Mouse (Mus musculus) forebrain, embryonic 15.5 days (tissue): ENCODE measurements at regions not wholly inside any gene's neighbourhood (a gene's known extent, or its start where the extent isn't known, plus 50 kb on each side); places are given as distances from the start of the nearest gene placed in this dataset.

Source experiments
- ATAC-seq: fragments of 200-750 bp; cut with Nextera tagmentation; replicated peaks from 2 replicates; pipeline ENCODE4 v1.8.0; 2017; ENCODE audit warnings: mild to moderate bottlenecking, moderate TSS enrichment, moderate library complexity
- H3K27ac ChIP-seq: fragments of 300-500 bp; sonication (generic); replicated peaks from 2 replicates; pipeline ENCODE4 v1.5.1; 2015; ENCODE audit warnings: mild to moderate bottlenecking, inconsistent platforms
- H3K27me3 ChIP-seq: fragments of 300-500 bp; sonication (generic); 2 replicates; pipeline ENCODE4 v1.6.1; 2015; ENCODE audit warnings: inconsistent platforms
- H3K36me3 ChIP-seq: fragments of 300-500 bp; sonication (generic); 2 replicates; pipeline ENCODE4 v1.6.1; 2015; ENCODE audit warnings: mild to moderate bottlenecking, inconsistent platforms
- H3K4me1 ChIP-seq: fragments of 300-500 bp; sonication (generic); 2 replicates; pipeline ENCODE4 v1.6.1; 2015; ENCODE audit warnings: inconsistent platforms
- H3K4me2 ChIP-seq: fragments of 300-500 bp; sonication (generic); replicated peaks from 2 replicates; pipeline ENCODE4 v1.6.1; 2015; ENCODE audit warnings: mild to moderate bottlenecking, inconsistent platforms
- H3K4me3 ChIP-seq: fragments of 300-500 bp; sonication (generic); 2 replicates; pipeline ENCODE4 v1.5.1; 2015; ENCODE audit warnings: mild to moderate bottlenecking, inconsistent platforms
- H3K9ac ChIP-seq: fragments of 300-500 bp; sonication (generic); replicated peaks from 2 replicates; pipeline ENCODE4 v1.6.1; 2015; ENCODE audit warnings: mild to moderate bottlenecking, inconsistent platforms
- H3K9me3 ChIP-seq: fragments of 300-500 bp; sonication (generic); 2 replicates; pipeline ENCODE4 v1.6.1; 2016; ENCODE audit warnings: inconsistent platforms
- WGBS: fragments of 180-500 bp; shearing (Covaris S2); methylation state at CpG from one replicate; pipeline ENCODE4 v1.1.7; 2015; ENCODE audit warnings: mixed read lengths; 5-methylcytosine and 5-hydroxymethylcytosine counted together

- no peaks in the 10 kb centered on the region for H3K27me3 ChIP-seq
- no peak overlapping the region for H3K27ac ChIP-seq
- peaks cover 14% of the 10 kb centered on the region for H3K4me1 ChIP-seq
- ATAC-seq, result no peak
- 55% methylated on average over 4 of the region's 4 CpGs for WGBS
- H3K9me3 ChIP-seq, result no peaks in the 10 kb centered on the region
- H3K4me2 ChIP-seq, result no peak overlapping the region
- no peak overlapping the region for H3K4me3 ChIP-seq
- no peaks in the 10 kb centered on the region for H3K36me3 ChIP-seq
- no peak overlapping the region for H3K9ac ChIP-seq
Measured at GRCm38 (mm10) chr1:75656592-75656991, 110.5 kb downstream of the Slc4a3 start.

- WGBS, result 88% methylated on average over 7 of the region's 7 CpGs
- ATAC-seq, result no peak
- peaks cover 5% of the 10 kb centered on the region; the same call in 1 of the 2 replicates for H3K4me1 ChIP-seq
Measured at GRCm38 (mm10) chr1:75660336-75661100, 114.5 kb downstream of the Slc4a3 start.

GRCm38 (mm10) chr1:75662141-75662990 is 116.3 kb downstream of the Slc4a3 start:
- Histone ChIP-seq H3K9ac (no peak overlapping the region), H3K27me3 (no peaks in the 10 kb centered on the region), H3K27ac (no peak overlapping the region), H3K4me1 (peaks cover 5% of the 10 kb centered on the region; the same call in 1 of the 2 replicates), H3K36me3 (no peaks in the 10 kb centered on the region), H3K4me2 (no peak overlapping the region), H3K9me3 (no peaks in the 10 kb centered on the region), H3K4me3 (no peak overlapping the region)
- no peak for ATAC-seq
- WGBS, result 18% methylated on average over 17 of the region's 17 CpGs

More at GRCm38 (mm10) chr1:75660336-75661100, 114.5 kb downstream of the Slc4a3 start:
- Histone ChIP-seq H3K4me2 (no peak overlapping the region), H3K9me3 (no peaks in the 10 kb centered on the region), H3K27me3 (no peaks in the 10 kb centered on the region), H3K4me3 (no peak overlapping the region), H3K9ac (no peak overlapping the region), H3K36me3 (no peaks in the 10 kb centered on the region), H3K27ac (no peak overlapping the region)

GRCm38 (mm10) chr1:75667736-75668269 is 121.7 kb downstream of the Slc4a3 start:
- H3K27me3 ChIP-seq, result no peaks in the 10 kb centered on the region
- no peaks in the 10 kb centered on the region for H3K36me3 ChIP-seq
- H3K4me3 ChIP-seq, result no peak overlapping the region
- no peak; the same call in 1 of the 2 replicates for ATAC-seq
- WGBS, result 7% methylated on average over 6 of the region's 6 CpGs
- H3K4me2 ChIP-seq, result no peak overlapping the region
- no peak overlapping the region for H3K9ac ChIP-seq
- peaks cover 11% of the 10 kb centered on the region for H3K4me1 ChIP-seq
- no peak overlapping the region for H3K27ac ChIP-seq
- no peaks in the 10 kb centered on the region for H3K9me3 ChIP-seq

DNA sequence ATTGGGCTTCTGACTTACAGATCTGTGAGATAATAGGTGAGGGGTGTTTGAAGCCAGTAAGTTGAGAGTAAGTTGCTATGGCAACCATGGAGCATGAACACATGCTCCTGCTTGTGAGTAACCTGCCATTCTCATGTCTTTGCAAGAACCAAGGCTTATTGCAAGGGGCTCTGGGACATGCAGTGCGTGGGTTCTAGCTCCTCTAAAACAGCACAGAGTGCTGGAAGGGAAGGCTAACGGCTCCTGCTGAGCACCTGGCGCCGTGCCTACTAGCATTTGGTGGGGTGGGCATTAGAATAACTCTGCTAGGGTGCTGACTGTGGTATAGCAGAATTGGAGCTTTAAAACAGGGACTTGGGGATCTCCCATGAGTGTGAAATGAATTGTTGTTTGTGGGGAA is 130.2 kb downstream of the Slc4a3 start:
- ATAC-seq, result no peak
- Histone ChIP-seq H3K4me1 (peaks cover 15% of the 10 kb centered on the region), H3K36me3 (no peaks in the 10 kb centered on the region), H3K9ac (no peak overlapping the region), H3K4me2 (no peak overlapping the region), H3K9me3 (no peaks in the 10 kb centered on the region), H3K27me3 (no peaks in the 10 kb centered on the region), H3K4me3 (no peak overlapping the region), H3K27ac (no peak overlapping the region)
- WGBS, result 72% methylated on average over 4 of the region's 4 CpGs

GRCm38 (mm10) chr1:75677695-75678094 is 131.6 kb downstream of the Slc4a3 start:
- H3K36me3 ChIP-seq, result no peaks in the 10 kb centered on the region
- H3K9me3 ChIP-seq, result peaks cover 6% of the 10 kb centered on the region
- no peak overlapping the region for H3K27ac ChIP-seq
- no peaks in the 10 kb centered on the region for H3K27me3 ChIP-seq
- ATAC-seq, result no peak
- WGBS, result 83% methylated on average over 5 of the region's 5 CpGs
- no peak overlapping the region for H3K9ac ChIP-seq
- H3K4me1 ChIP-seq, result peaks cover 15% of the 10 kb centered on the region
- no peak overlapping the region for H3K4me2 ChIP-seq
- H3K4me3 ChIP-seq, result no peak overlapping the region

DNA sequence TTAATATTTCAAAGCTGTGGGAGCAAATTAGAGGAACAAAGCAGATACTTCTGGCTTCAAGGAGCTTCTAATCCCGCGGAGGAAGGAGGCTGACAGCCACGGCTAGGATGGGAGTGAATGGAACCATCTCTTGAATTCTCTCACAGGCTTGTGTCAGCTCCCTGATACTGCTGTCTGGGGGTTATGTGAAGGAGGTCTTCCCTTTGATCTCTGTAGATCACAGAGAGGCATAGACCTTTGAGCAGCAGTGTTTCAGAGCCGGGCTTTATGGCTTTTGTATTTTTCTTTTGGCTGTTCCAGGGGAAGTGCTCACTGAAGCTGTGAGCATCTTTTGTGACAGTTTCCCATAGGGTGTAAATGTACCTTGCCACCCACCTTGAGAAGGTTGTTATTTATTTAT is 132.2 kb downstream of the Slc4a3 start:
- peaks cover 6% of the 10 kb centered on the region for H3K9me3 ChIP-seq
- H3K27ac ChIP-seq, result no peak overlapping the region
- H3K4me2 ChIP-seq, result no peak overlapping the region
- H3K4me3 ChIP-seq, result no peak overlapping the region
- H3K36me3 ChIP-seq, result no peaks in the 10 kb centered on the region
- H3K4me1 ChIP-seq, result peaks cover 15% of the 10 kb centered on the region
- H3K9ac ChIP-seq, result no peak overlapping the region
- no peaks in the 10 kb centered on the region for H3K27me3 ChIP-seq
- ATAC-seq, result no peak
- 22% methylated on average over 4 of the region's 4 CpGs for WGBS

DNA sequence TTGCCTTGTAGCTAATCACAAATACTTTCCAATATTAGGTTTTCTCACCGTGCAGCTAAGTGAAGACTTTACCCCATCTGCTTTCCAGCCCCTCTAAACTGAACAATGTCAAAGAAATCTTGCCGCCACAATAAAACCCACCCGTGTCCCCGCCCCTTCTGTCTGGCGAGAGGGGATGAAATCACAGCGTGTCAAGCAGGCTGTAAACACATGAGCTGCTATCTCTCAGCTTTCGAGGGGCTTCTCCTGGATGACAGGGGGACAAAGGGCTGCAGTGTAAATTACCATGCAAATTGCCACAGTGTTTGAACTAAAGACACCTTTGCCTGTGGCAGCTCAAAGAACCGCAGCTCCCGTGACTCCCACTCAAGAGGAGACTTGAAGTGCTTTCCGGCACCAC is 134.3 kb downstream of the Slc4a3 start:
- Histone ChIP-seq H3K27ac (peak overlapping the region; percentile 48; the same call in 1 of the 2 replicates), H3K27me3 (no peaks in the 10 kb centered on the region), H3K9ac (no peak overlapping the region), H3K4me3 (no peak overlapping the region), H3K4me2 (no peak overlapping the region), H3K4me1 (peaks cover 15% of the 10 kb centered on the region), H3K9me3 (peaks cover 6% of the 10 kb centered on the region), H3K36me3 (no peaks in the 10 kb centered on the region)
- ATAC-seq, result peak; percentile 85
- 9% methylated on average over 10 of the region's 10 CpGs for WGBS

- no peak overlapping the region for H3K4me2 ChIP-seq
- H3K36me3 ChIP-seq, result no peaks in the 10 kb centered on the region
- no peak overlapping the region for H3K27ac ChIP-seq
- 94% methylated on average over 5 of the region's 5 CpGs for WGBS
- H3K4me1 ChIP-seq, result peaks cover 13% of the 10 kb centered on the region
- peaks cover 6% of the 10 kb centered on the region for H3K9me3 ChIP-seq
- H3K9ac ChIP-seq, result no peak overlapping the region
- no peak overlapping the region for H3K4me3 ChIP-seq
- ATAC-seq, result no peak
- H3K27me3 ChIP-seq, result no peaks in the 10 kb centered on the region
Measured at GRCm38 (mm10) chr1:75681913-75682312, 135.8 kb downstream of the Slc4a3 start.

- WGBS, result 33% methylated on average over 1 of the region's 1 CpGs
- ATAC-seq, result peak; percentile 91
- Histone ChIP-seq H3K4me1 (peaks cover 17% of the 10 kb centered on the region), H3K4me3 (no peak overlapping the region), H3K27me3 (no peaks in the 10 kb centered on the region), H3K36me3 (no peaks in the 10 kb centered on the region), H3K27ac (peak overlapping the region; percentile 60; the same call in 1 of the 2 replicates), H3K4me2 (no peak overlapping the region), H3K9me3 (no peaks in the 10 kb centered on the region), H3K9ac (no peak overlapping the region)
Measured at GRCm38 (mm10) chr1:75692781-75693180, 146.7 kb downstream of the Slc4a3 start.

DNA sequence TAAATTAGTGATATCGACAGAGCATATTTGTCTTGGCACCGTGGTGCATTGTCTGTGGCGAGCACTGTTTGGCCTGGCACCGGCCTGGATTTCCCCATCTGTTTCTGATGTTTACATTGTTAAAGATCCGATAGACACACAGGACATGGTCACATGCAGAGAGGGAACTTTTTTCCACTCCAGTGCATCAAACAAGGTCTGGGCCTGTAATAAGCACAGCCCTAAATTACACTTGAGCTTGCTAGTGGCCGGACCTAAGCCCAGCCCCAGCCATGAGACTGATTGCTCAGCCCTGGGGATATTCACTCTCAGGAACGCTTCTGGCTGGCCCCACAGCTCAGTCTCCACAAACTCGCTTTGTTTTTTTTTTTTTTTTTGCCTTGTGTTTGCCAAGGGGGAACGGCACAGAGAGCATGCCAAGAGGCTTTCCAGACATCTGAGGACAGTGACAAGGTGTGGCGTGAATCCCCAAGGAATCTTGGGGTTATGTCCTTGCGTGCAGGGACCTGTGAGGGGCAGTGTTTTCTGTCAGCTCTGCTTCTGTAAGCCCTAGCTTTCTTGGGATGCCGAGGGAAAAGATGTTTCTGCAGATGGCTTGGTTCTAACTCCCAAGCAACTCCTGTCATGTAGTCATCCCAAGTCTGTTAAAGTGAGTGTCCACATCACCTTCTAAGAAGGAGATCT is 147.3 kb downstream of the Slc4a3 start:
- peaks cover 17% of the 10 kb centered on the region for H3K4me1 ChIP-seq
- H3K27ac ChIP-seq, result peak overlapping the region; percentile 60
- peak; percentile 94 for ATAC-seq
- no peak overlapping the region for H3K4me2 ChIP-seq
- no peak overlapping the region for H3K4me3 ChIP-seq
- no peaks in the 10 kb centered on the region for H3K36me3 ChIP-seq
- 13% methylated on average over 12 of the region's 12 CpGs for WGBS
- no peaks in the 10 kb centered on the region for H3K9me3 ChIP-seq
- no peaks in the 10 kb centered on the region for H3K27me3 ChIP-seq
- no peak overlapping the region for H3K9ac ChIP-seq
